Mouse (Mus musculus): Measurements from ENCODE around the gene Tgfb1i1. TPM values are rescaled to one million over a fixed set of nuclear protein-coding genes. Genes with fewer than 3 reads are reported as not detected.

Gene Tgfb1i1
- polyA plus RNA-seq, 2 experiments, result 5.0 to 7.8 TPM

- ATAC-seq (ENCODE audit: insufficient read depth) (no peak), DNase-seq (ENCODE audit: low read depth in 3 of 3, low spot score in 3 of 3) (no peak)
- Histone ChIP-seq H3K27ac (no peak overlapping the region), H3K36me3 (replicated peaks; ENCODE audit: control insufficient read depth, insufficient read depth, low read depth) (no peaks in the 10 kb centered on the region), H3K4me1 (replicated peaks; ENCODE audit: control insufficient read depth in 2 of 2, insufficient read depth in 2 of 2, low read length in 1 of 2) (peaks cover 0 to 4% of the 10 kb centered on the region in 2 experiments; a peak in 3 of 4 replicates), H3K27me3 (ENCODE audit: control insufficient read depth, insufficient read depth, low read length) (peaks cover 10% of the 10 kb centered on the region), H3K4me3 (ENCODE audit: insufficient read depth in 1 of 2, low read depth in 2 of 2, low read length in 2 of 2) (no peak overlapping the region), H3K9me3 (ENCODE audit: control insufficient read depth, low read length) (no peaks in the 10 kb centered on the region), H3K4me2 (ENCODE audit: low read depth) (no peak overlapping the region), H3K9ac (replicated peaks) (no peak overlapping the region)
- TF ChIP-seq EP300 (IDR thresholded peaks at IDR 0.05; ENCODE audit: low read depth) (no peak), CTCF (IDR thresholded peaks at IDR 0.05; ENCODE audit: low read depth) (no peak)
- WGBS (ENCODE audit: insufficient replicate concordance), result 53% methylated on average over 5 of the region's 5 CpGs
Measured at GRCm38 (mm10) chr7:128256783-128257334, 10.2 kb downstream of the Tgfb1i1 start.

GRCm38 (mm10) chr7:128265411-128265810 lies 18.8 kb downstream of the Tgfb1i1 start, which contains the start of gene Slc5a2:
TSS of gene Slc5a2 (plus strand) at chr7:128265657.
- no peaks in the 10 kb centered on the region for H3K9me3 ChIP-seq (ENCODE audit: control insufficient read depth, low read length)
- H3K27me3 ChIP-seq (ENCODE audit: control insufficient read depth, insufficient read depth, low read length), result peaks cover 10% of the 10 kb centered on the region
- H3K4me3 ChIP-seq (ENCODE audit: insufficient read depth in 1 of 2, low read depth in 2 of 2, low read length in 2 of 2), result no peak within 1 kb of the TSS
- peaks cover 7% of the 10 kb centered on the region in 2 experiments for H3K4me1 ChIP-seq (replicated peaks; ENCODE audit: control insufficient read depth in 2 of 2, insufficient read depth in 2 of 2, low read length in 1 of 2)
- H3K4me2 ChIP-seq (ENCODE audit: low read depth), result no peak within 1 kb of the TSS
- TF ChIP-seq CTCF (IDR thresholded peaks at IDR 0.05; ENCODE audit: low read depth) (no peak), EP300 (IDR thresholded peaks at IDR 0.05; ENCODE audit: low read depth) (no peak)
- ATAC-seq (ENCODE audit: insufficient read depth), result no peak
- no peak within 1 kb of the TSS for H3K9ac ChIP-seq (replicated peaks)
- no peak for DNase-seq (ENCODE audit: low read depth in 3 of 3, low spot score in 3 of 3)
- H3K36me3 ChIP-seq (replicated peaks; ENCODE audit: control insufficient read depth, insufficient read depth, low read depth), result no peaks in the 10 kb centered on the region
- H3K27ac ChIP-seq, result no peak within 1 kb of the TSS
- 71% methylated on average over 6 of the region's 6 CpGs for WGBS (ENCODE audit: insufficient replicate concordance)

GRCm38 (mm10) chr7:128266056-128266455 lies 19.4 kb downstream of the Tgfb1i1 start:
- Histone ChIP-seq H3K27me3 (ENCODE audit: control insufficient read depth, insufficient read depth, low read length) (peaks cover 7% of the 10 kb centered on the region), H3K4me1 (replicated peaks; ENCODE audit: control insufficient read depth in 2 of 2, insufficient read depth in 2 of 2, low read length in 1 of 2) (peaks cover 11 to 14% of the 10 kb centered on the region in 2 experiments)

GRCm38 (mm10) chr7:128267391-128267790 lies 20.8 kb downstream of the Tgfb1i1 start:
- no peak for DNase-seq (ENCODE audit: low read depth in 3 of 3, low spot score in 3 of 3)
- H3K9ac ChIP-seq (replicated peaks), result no peak overlapping the region
- no peak for ATAC-seq (ENCODE audit: insufficient read depth)
- H3K4me2 ChIP-seq (ENCODE audit: low read depth), result no peak overlapping the region
- 59% methylated on average over 13 of the region's 13 CpGs for WGBS (ENCODE audit: insufficient replicate concordance)
- no peak overlapping the region for H3K27ac ChIP-seq
- peaks cover 7% of the 10 kb centered on the region for H3K27me3 ChIP-seq (ENCODE audit: control insufficient read depth, insufficient read depth, low read length)
- H3K36me3 ChIP-seq (replicated peaks; ENCODE audit: control insufficient read depth, insufficient read depth, low read depth), result peaks cover 13% of the 10 kb centered on the region
- no peak overlapping the region for H3K4me3 ChIP-seq (ENCODE audit: insufficient read depth in 1 of 2, low read depth in 2 of 2, low read length in 2 of 2)
- H3K9me3 ChIP-seq (ENCODE audit: control insufficient read depth, low read length), result no peaks in the 10 kb centered on the region
- H3K4me1 ChIP-seq (replicated peaks; ENCODE audit: control insufficient read depth in 2 of 2, insufficient read depth in 2 of 2, low read length in 1 of 2), result peaks cover 15 to 16% of the 10 kb centered on the region in 2 experiments
- TF ChIP-seq EP300 (IDR thresholded peaks at IDR 0.05; ENCODE audit: low read depth) (no peak), CTCF (IDR thresholded peaks at IDR 0.05; ENCODE audit: low read depth) (no peak)

More at GRCm38 (mm10) chr7:128266056-128266455, 19.4 kb downstream of the Tgfb1i1 start:
- no peak overlapping the region for H3K27ac ChIP-seq
- H3K4me2 ChIP-seq (ENCODE audit: low read depth), result no peak overlapping the region
- H3K9ac ChIP-seq (replicated peaks), result no peak overlapping the region
- WGBS (ENCODE audit: insufficient replicate concordance), result 48% methylated on average over 5 of the region's 5 CpGs
- H3K9me3 ChIP-seq (ENCODE audit: control insufficient read depth, low read length), result no peaks in the 10 kb centered on the region
- DNase-seq (ENCODE audit: low read depth in 3 of 3, low spot score in 3 of 3) (no peak), ATAC-seq (ENCODE audit: insufficient read depth) (no peak)
- H3K4me3 ChIP-seq (ENCODE audit: insufficient read depth in 1 of 2, low read depth in 2 of 2, low read length in 2 of 2), result no peak overlapping the region
- H3K36me3 ChIP-seq (replicated peaks; ENCODE audit: control insufficient read depth, insufficient read depth, low read depth), result peaks cover under 1% of the 10 kb centered on the region; the same call in 1 of the 2 replicates
- TF ChIP-seq EP300 (IDR thresholded peaks at IDR 0.05; ENCODE audit: low read depth) (no peak), CTCF (IDR thresholded peaks at IDR 0.05; ENCODE audit: low read depth) (no peak)

GRCm38 (mm10) chr7:128267813-128268212 lies 21.2 kb downstream of the Tgfb1i1 start:
- no peak for ATAC-seq (ENCODE audit: insufficient read depth)
- 79% methylated on average over 7 of the region's 7 CpGs for WGBS (ENCODE audit: insufficient replicate concordance)

More at GRCm38 (mm10) chr7:128267813-128268212, 21.2 kb downstream of the Tgfb1i1 start:
- DNase-seq (ENCODE audit: low read depth in 3 of 3, low spot score in 3 of 3), result no peak
- Histone ChIP-seq H3K27ac (no peak overlapping the region), H3K4me2 (ENCODE audit: low read depth) (no peak overlapping the region), H3K9ac (replicated peaks) (no peak overlapping the region), H3K9me3 (ENCODE audit: control insufficient read depth, low read length) (no peaks in the 10 kb centered on the region), H3K27me3 (ENCODE audit: control insufficient read depth, insufficient read depth, low read length) (peaks cover 7% of the 10 kb centered on the region), H3K4me1 (replicated peaks; ENCODE audit: control insufficient read depth in 2 of 2, insufficient read depth in 2 of 2, low read length in 1 of 2) (peaks cover 15 to 16% of the 10 kb centered on the region in 2 experiments), H3K36me3 (replicated peaks; ENCODE audit: control insufficient read depth, insufficient read depth, low read depth) (peaks cover 18% of the 10 kb centered on the region), H3K4me3 (ENCODE audit: insufficient read depth in 1 of 2, low read depth in 2 of 2, low read length in 2 of 2) (no peak overlapping the region)
- no peak for TF ChIP-seq CTCF (IDR thresholded peaks at IDR 0.05; ENCODE audit: low read depth)
- no peak for TF ChIP-seq EP300 (IDR thresholded peaks at IDR 0.05; ENCODE audit: low read depth)
